Mouse (Mus musculus) E14TG2a.4 (cell line): ENCODE measurements around the gene Fgd3.

Experiments used
- CTCF ChIP-seq: conservative IDR thresholded peaks from 2 replicates; pipeline ENCODE4 v1.5.1; 2014; ENCODE audit warnings: low read length
- NANOG ChIP-seq: IDR thresholded peaks from 2 replicates; pipeline ENCODE4 v1.6.1; 2014; ENCODE audit warnings: borderline replicate concordance, low read length, mixed read lengths

DNA sequence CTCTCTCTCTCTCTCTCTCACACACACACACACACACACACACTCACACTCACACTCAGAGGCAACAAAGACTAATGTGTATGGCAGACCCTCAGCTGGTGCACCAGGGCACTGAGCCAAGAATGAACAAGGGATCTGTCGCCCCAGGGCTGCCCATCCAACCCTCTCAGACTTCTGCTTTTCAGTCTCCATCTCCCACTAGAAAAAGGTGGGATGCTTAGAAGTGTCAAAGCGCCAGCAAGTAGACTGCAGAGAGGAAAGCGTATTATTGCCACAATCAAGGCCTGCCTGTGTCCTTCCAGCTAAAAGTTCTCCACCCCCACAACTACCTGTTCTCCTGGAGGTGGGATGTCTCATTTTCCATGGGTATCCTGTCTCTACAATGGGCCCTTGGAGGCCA is 105.7 kb downstream of the Fgd3 start:
- TF ChIP-seq CTCF (no peak), NANOG (no peak)
